Mouse (Mus musculus) olfactory bulb, adult 2 months (tissue): ENCODE measurements around the gene Tyw5.

Source experiments
- CTCF ChIP-seq: fragments of 200-500 bp; IDR thresholded peaks from 2 replicates; pipeline ENCODE4 v1.5.1; 2012; ENCODE audit warnings: low read depth, mild to moderate bottlenecking, low read length, moderate library complexity; ENCODE audit not compliant: insufficient read depth
- POLR2A ChIP-seq: fragments of 200-500 bp; IDR thresholded peaks from 2 replicates; pipeline ENCODE4 v1.6.1; 2012; ENCODE audit warnings: mild to moderate bottlenecking, low read depth, low read length, moderate library complexity; ENCODE audit not compliant: insufficient read depth

GRCm38 (mm10) chr1:57445679-57446078 is 38.8 kb upstream of the Tyw5 start:
- TF ChIP-seq POLR2A: no peak
- TF ChIP-seq CTCF: no peak
